Mouse (Mus musculus) retina, embryonic 14.5 days (tissue): ENCODE results near the gene Hist1h2bj.
"Not testable (repeated sequence)": the region's sequence is repeated elsewhere in the genome, so short reads cannot be mapped to it uniquely, and the experiment has no call there.

Source experiments
- DNase-seq: peaks from one replicate; pipeline ENCODE4 v3.0.0-alpha.2; 2015; ENCODE audit warnings: low spot score

Gene Hist1h2bj

DNA sequence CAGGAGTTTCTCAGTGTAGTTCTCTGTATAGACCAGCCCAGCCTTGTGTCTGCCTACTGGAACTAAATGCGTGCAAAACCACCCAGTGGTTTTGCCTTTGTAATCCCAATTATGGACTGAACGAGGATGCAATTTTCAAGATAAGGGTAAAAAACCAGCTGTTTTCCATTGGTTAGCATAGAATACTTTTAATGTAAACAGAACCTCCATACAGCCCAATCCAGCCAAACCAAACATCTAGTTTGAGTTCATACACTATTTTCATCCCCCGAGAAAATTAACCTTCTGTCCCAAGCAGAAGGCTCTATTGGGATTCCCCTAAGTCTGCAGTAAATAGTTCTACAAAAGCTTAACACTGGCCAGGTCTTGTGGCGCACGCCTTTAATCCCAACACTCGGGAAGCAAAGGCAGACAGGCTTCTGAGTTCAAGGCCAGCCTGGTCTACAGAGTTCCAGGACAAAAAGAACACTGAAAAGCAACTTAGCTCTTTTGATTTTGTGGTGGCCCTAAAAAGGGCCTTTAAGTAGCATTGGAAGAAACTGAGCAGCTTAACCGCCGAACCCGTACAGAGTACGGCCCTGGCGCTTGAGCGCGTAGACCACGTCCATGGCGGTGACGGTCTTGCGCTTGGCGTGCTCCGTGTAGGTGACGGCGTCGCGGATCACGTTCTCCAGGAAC, 2.4 kb upstream of the Hist1h2bj start:
- peak; percentile 55 for DNase-seq

DNA sequence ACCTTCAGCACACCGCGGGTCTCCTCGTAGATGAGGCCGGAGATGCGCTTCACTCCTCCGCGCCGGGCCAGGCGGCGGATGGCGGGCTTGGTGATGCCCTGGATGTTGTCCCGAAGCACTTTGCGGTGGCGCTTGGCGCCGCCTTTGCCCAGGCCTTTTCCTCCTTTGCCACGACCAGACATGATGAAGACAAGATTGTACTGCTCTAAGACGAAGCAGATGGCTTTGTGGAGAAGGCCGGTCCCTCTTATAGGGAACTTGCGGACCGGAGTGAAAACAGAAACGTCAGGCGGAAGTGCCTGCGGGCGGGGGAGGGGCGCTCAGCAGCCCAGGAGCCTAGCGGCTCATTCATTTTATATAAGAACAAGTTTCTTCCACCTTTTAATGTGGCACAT, 1.9 kb upstream of the Hist1h2bj start, which contains the start of gene Hist1h4i:
Hist1h4i (minus strand) TSS at position 221 of the 395 bp plus-strand sequence.
- peak; percentile 95 for DNase-seq

DNA sequence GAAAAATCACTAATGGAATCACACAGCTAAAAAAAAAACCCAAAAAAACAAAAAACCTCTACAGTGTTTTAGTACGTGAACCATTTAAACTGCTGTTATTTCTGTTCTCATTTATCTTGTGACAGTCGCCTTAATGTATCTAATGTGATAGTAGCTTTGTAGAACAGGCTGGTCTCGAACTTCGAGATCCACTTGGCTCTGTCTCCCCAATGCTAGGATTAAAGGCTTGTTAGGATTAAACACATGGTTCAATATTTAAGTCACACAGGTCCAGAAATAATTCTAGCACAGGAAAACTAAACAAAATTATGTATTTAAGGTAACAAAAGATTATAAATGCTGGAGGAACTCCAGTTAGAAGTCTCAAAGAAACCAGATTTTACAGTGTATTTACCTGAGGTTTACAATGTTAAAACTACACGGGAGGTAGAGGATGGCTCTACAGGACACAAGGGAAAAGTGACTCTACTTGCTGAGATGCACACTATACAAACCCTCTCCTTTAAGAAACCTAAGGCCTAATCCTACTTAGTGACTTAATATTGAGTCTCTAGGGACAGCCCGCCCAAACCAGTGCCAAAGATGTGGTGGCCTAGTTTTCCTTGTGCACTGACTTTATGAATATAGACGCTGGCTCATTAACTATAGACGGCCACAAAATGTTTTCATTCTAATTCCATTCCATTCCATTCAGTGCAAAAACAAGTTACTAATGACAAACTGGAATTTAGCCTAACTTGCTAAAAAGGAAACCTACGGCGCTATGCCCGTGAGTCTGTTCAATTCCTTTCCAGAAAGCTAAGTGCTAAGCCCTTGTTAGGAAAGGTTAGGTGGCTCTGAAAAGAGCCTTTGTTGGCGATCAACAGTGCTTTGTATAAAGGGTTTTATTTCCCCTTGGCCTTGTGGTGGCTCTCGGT, 1.1 kb upstream of the Hist1h2bj start:
- DNase-seq, result peak; percentile 55

DNA sequence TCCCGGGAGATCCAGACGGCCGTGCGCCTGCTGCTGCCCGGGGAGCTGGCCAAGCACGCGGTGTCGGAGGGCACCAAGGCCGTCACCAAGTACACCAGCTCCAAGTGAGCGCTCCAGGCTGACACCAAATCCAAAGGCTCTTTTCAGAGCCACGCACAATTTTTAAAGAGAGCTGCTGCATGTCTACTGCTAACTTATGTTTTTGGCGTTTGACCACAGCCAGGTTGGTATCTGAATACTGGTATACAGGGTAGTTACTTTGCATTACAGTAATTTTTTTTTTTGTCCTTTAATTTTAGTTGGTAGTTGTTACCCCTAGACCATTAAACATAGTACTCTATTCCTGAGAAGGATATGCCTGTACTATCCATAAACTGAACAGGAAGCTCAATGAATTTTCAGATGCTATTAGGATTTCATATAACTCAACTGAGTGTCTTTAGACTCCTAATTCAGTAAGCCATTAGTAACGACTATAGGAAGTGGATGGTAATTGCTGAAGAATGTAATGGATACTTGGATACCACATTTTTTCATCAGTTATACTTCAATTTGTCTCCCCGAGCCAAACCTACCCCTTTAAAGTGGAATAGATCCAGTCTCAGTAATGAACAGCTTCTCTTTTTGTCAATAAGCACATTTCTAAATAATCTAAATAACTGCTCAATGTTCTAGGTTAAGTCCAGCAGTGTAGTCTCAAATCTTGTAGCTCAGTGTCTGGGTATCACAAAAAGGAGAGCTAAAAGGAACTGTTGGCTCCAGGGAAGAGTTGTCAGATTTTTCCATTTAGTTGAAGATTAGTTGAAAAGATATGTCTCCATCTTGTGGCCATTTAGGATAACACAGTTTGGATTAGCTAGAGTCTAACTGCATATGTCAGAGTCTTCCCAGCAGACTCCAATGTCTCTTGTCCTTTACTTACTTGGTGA, 753 bp downstream of the Hist1h2bj start:
- peak; percentile 86 for DNase-seq

DNA sequence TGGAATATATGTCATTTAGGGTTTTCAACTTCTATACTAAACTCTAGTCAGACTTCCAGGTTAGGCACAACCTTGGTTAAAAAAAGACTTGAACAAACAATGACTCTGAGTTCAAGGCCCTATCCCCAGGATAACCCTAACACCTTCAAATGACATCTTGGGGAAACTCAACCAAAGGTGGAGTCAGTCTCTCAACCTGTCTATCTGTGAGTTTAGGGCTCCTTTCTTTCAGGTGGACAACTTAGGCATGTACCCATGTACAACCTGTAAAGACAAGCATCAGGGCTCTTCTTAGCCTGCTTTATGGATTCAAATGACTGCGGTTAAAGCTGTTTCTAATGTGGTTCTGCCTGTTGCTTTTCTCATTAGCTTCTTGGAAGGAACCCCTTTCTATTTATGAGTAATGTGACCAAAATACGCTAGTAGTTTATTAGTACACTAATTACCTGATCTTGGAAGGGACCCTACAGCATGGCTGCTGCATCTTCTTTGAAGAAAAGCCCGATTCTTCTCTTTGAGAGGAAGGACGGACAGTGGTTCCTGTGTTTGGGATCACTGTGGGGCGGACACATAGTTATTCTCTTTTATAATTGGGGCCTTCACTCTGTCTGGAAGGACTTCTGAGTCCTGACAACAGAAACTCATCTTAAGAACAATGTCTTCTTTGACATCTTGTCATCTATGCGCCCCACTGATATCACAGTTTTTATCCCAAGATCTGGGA, 1.6 kb downstream of the Hist1h2bj start:
- DNase-seq, result no peak

GRCm38 (mm10) chr13:22045311-22045710, 2.3 kb downstream of the Hist1h2bj start:
- no peak for DNase-seq

DNA sequence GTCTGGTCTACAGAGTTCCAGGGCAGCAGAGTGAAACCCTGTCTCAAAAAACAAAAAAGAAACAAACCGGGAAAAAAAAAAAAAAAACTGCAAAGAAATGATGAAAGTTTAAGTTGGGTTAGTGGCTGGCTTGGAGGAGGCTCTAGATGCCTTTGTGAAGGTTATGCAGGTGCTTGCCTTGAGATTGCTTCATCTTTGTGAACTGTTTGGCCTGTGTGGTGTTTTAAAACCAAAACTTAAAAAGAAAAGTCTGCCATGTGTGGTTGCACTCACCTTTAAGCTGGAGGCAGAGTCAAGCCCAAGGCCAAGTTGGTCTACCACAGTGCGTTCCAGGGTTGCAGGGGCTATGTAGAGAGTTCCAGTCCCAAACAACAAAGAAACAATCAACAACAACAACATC, 6.0 kb downstream of the Hist1h2bj start:
- no peak for DNase-seq

GRCm38 (mm10) chr13:22049737-22050440, 6.9 kb downstream of the Hist1h2bj start:
- peak; percentile 81 for DNase-seq

DNA sequence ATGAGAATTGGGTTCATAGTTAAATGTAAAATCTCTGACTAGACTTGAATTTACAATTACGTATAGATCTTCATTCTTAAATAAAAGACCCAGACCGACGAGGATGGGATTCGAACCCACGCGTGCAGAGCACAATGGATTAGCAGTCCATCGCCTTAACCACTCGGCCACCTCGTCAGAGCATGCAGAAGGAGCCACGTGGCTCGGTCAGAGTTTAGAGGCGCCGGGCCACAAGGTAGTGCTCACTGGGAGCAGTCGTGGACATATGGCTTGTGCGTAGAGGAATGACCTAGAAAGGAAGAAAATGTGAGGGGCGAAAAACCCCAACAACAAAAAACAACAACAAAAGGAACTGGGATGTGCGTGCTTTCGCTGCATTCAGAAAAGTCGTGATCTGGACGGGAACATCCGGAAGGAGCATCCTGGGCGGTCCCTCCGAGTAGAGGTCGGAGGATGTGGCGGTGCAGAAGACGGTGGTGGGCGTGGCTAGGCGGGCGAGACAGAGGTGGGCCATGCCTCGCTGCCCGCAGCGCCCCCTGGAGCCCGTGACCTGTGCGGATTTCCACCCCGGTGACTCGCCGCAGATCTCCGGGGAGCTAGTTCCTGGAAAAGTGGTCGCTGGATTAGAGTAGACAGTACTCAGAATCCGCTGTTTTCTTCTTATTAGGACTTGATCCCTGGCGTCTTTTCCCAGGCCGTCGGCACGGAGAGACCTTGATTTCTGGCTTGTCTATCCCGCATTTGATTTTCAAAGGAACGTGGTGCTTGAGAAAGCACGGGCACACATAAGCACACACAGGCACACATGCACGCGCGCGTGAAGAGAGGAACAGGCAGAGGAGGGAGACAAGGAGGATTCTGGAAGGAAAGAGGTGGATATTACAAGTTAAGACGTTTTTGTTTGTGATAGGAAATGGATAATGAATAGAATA, 7.8 kb downstream of the Hist1h2bj start:
- DNase-seq, result peak; percentile 96

DNA sequence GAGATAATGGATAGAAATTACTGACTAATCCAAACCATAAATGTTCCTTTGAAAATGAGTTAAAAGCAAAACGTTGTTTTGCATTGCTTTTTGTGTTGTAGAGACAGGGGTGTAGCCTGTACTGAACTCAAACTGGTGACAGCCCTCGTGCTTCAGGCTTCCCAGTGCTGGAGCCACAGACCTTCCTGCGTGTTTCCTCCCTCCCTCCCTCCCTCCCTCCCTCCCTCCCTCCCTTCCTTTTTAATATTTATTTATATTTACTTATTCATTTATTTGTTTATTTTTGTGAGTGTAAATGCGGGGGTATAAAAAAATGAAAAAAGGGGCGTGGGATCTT, 8.5 kb downstream of the Hist1h2bj start:
- no peak for DNase-seq

GRCm38 (mm10) chr13:22053754-22054153, 10.7 kb downstream of the Hist1h2bj start:
- DNase-seq, result no peak

- no peak for DNase-seq
Observed at GRCm38 (mm10) chr13:22061422-22061821, 18.4 kb downstream of the Hist1h2bj start.

- DNase-seq, result no peak
Observed at GRCm38 (mm10) chr13:22063468-22063867, 20.5 kb downstream of the Hist1h2bj start.

DNA sequence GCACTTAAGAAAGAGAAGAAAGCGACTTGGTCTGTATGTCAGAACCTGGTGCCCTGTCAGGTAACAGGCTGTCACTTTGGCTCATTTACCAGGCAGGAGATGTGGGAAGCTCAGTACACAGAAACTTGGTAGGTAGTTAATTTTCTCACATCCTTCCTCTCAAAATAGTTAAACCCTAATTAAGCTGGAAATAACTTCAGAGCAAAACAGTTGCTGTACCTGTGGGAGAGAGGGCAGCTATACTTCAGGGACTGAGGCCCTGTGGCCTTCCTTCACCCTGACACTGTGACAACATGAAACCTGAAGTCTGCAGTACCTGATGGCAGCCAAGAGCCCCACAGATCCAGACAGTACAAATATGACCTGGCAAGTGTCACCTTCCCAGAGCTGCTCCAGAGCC, 41.1 kb downstream of the Hist1h2bj start, which contains the start of gene Vmn1r188:
Vmn1r188 (plus strand) TSS at position 301 of the 400 bp plus-strand sequence.
- not testable (repeated sequence) for DNase-seq
